Mouse (Mus musculus) E14TG2a.4 (cell line): ENCODE data around the gene Fbxl8.

Experiments
- H3K27me3 ChIP-seq: 2 replicates; pipeline ENCODE4 v1.6.1; 2014; ENCODE audit warnings: low read length, control low read depth; ENCODE audit not compliant: insufficient read depth
- H3K36me3 ChIP-seq: 2 replicates; pipeline ENCODE4 v1.6.1; 2014; ENCODE audit warnings: low read length, control low read depth; ENCODE audit not compliant: insufficient read depth
- H3K4me1 ChIP-seq: replicated peaks from 2 replicates; pipeline ENCODE4 v1.6.1; 2014; ENCODE audit warnings: low read depth, low read length, control low read depth
- H3K4me3 ChIP-seq: replicated peaks from 2 replicates; pipeline ENCODE4 v1.5.1; 2014; ENCODE audit warnings: mild to moderate bottlenecking, low read length
- H3K9me3 ChIP-seq: 2 replicates; pipeline ENCODE4 v1.6.1; 2014; ENCODE audit warnings: low read length, control low read depth
- CTCF ChIP-seq: conservative IDR thresholded peaks from 2 replicates; pipeline ENCODE4 v1.5.1; 2014; ENCODE audit warnings: low read length
- NANOG ChIP-seq: IDR thresholded peaks from 2 replicates; pipeline ENCODE4 v1.6.1; 2014; ENCODE audit warnings: borderline replicate concordance, low read length, mixed read lengths
- POU5F1 ChIP-seq: IDR thresholded peaks from 2 replicates; pipeline ENCODE4 v1.6.1; 2014; ENCODE audit warnings: low read length, borderline replicate concordance

Fbxl8 gene

GRCm38 (mm10) chr8:105312891-105313481 is 48.5 kb downstream of the Fbxl8 start:
- no peaks in the 10 kb centered on the region for H3K9me3 ChIP-seq

GRCm38 (mm10) chr8:105313622-105314402 is 49.4 kb downstream of the Fbxl8 start:
- peaks cover 91% of the 10 kb centered on the region for H3K36me3 ChIP-seq
- no peak overlapping the region for H3K4me3 ChIP-seq
- H3K27me3 ChIP-seq, result no peaks in the 10 kb centered on the region
- TF ChIP-seq NANOG (no peak), POU5F1 (no peak), CTCF (no peak)
- H3K9me3 ChIP-seq, result no peaks in the 10 kb centered on the region
- H3K4me1 ChIP-seq, result 0 out of 2 replicates have a peak, but pooled peaks cover 3% of the 10 kb centered on the region

More at GRCm38 (mm10) chr8:105312891-105313481, 48.5 kb downstream of the Fbxl8 start:
- Histone ChIP-seq H3K4me1 (0 out of 2 replicates have a peak, but pooled peaks cover 5% of the 10 kb centered on the region), H3K27me3 (no peaks in the 10 kb centered on the region), H3K36me3 (peaks cover 93% of the 10 kb centered on the region), H3K4me3 (no peak overlapping the region)
- no peak for TF ChIP-seq POU5F1
- TF ChIP-seq CTCF, result no peak
- no peak for TF ChIP-seq NANOG

- no peaks in the 10 kb centered on the region for H3K9me3 ChIP-seq
- H3K4me3 ChIP-seq, result no peak overlapping the region
- no peaks in the 10 kb centered on the region for H3K4me1 ChIP-seq
- H3K27me3 ChIP-seq, result no peaks in the 10 kb centered on the region
- H3K36me3 ChIP-seq, result peaks cover 92% of the 10 kb centered on the region
- TF ChIP-seq NANOG (no peak), CTCF (no peak), POU5F1 (no peak)
These were observed 50.8 kb downstream of the Fbxl8 start for GRCm38 (mm10) chr8:105315073-105315769.

- peaks cover 84% of the 10 kb centered on the region for H3K36me3 ChIP-seq
- H3K9me3 ChIP-seq, result no peaks in the 10 kb centered on the region
- H3K27me3 ChIP-seq, result no peaks in the 10 kb centered on the region
- no peak overlapping the region for H3K4me3 ChIP-seq
- TF ChIP-seq POU5F1 (no peak), NANOG (no peak), CTCF (no peak)
- no peaks in the 10 kb centered on the region for H3K4me1 ChIP-seq
These were observed 53.5 kb downstream of the Fbxl8 start for GRCm38 (mm10) chr8:105317941-105318340.

- TF ChIP-seq POU5F1, result no peak
- no peak for TF ChIP-seq NANOG
- Histone ChIP-seq H3K4me1 (no peaks in the 10 kb centered on the region), H3K27me3 (no peaks in the 10 kb centered on the region), H3K36me3 (peaks cover 83% of the 10 kb centered on the region), H3K9me3 (no peaks in the 10 kb centered on the region), H3K4me3 (no peak overlapping the region)
These were observed 54.3 kb downstream of the Fbxl8 start for GRCm38 (mm10) chr8:105318662-105319190.
